Mouse (Mus musculus) liver, adult 2 months (tissue): ENCODE data around the gene Asl.

ENCODE experiments used
- CTCF ChIP-seq: fragments of 200-500 bp; IDR thresholded peaks from 2 replicates; pipeline ENCODE4 v1.5.1; 2011; ENCODE audit warnings: low read depth, low read length, control low read depth
- POLR2A ChIP-seq: fragments of 200-500 bp; IDR thresholded peaks from 2 replicates; pipeline ENCODE4 v1.6.1; 2011; ENCODE audit warnings: low read length, control low read depth; ENCODE audit not compliant: insufficient read depth; ENCODE audit errors: extremely low read depth

GRCm38 (mm10) chr5:130050416-130050815, 21.4 kb upstream of the Asl start:
- TF ChIP-seq POLR2A: no peak
- TF ChIP-seq CTCF: no peak
